In genomic region chr13:32801693-32802221, GRCm38 (mm10) we compare ENCODE assay signal across 8 mouse cellular contexts. TPM values are rescaled to one million over a fixed set of nuclear protein-coding genes. Genes with fewer than 3 reads are reported as not detected.
DNase-seq lines count a peak whose midpoint lies in the region; ATAC-seq and TF ChIP-seq lines count a peak whose summit lies in the region.

TSS of gene Wrnip1 (plus strand) at chr13:32802038.

- no peak for TF ChIP-seq RAD21 in MEL (IDR thresholded peaks at IDR 0.05; ENCODE audit: low read depth, low read length)

- peak; percentile 98 for DNase-seq in MEL (ENCODE audit: low read depth, low spot score)
- peak; percentile 97 to 99 for DNase-seq in cerebellum, adult 2 months
- DNase-seq in forebrain, postnatal 0 days: peak; percentile 99
- peak; percentile 97 for DNase-seq in heart, postnatal 4 days
- peak; percentile 99 for DNase-seq in layer of hippocampus, adult 8-10 months (ENCODE audit: low spot score in 2 of 2)
- peak; percentile 98 for DNase-seq in ovary, adult 18-20 months (ENCODE audit: low spot score)
- peak; percentile 98 for DNase-seq in thymus, postnatal 0 days (ENCODE audit: low spot score)

- peak within 1 kb of the TSS; percentile 17 for H3K27ac ChIP-seq in MEL (ENCODE audit: control insufficient read depth, low read depth, low read length)
- H3K27ac ChIP-seq in cerebellum, adult 2 months (ENCODE audit: insufficient read depth, low read length): peak within 1 kb of the TSS; percentile 47
- H3K27ac ChIP-seq in forebrain, postnatal 0 days (ENCODE audit: low read depth, low read length): peak within 1 kb of the TSS; percentile 89
- peak within 1 kb of the TSS; percentile 49 for H3K27ac ChIP-seq in lung, embryonic 15.5 days

- 0 out of 4 replicates have a peak, but pooled peaks cover 0 to under 1% of the 10 kb centered on the region in 2 experiments for H3K27me3 ChIP-seq in MEL (ENCODE audit: control insufficient read depth in 1 of 2, insufficient read depth in 2 of 2, low read length in 2 of 2)
- H3K27me3 ChIP-seq in cerebellum, adult 2 months (ENCODE audit: control insufficient read depth, insufficient read depth, low read length): no peaks in the 10 kb centered on the region
- no peaks in the 10 kb centered on the region for H3K27me3 ChIP-seq in forebrain, postnatal 0 days (ENCODE audit: insufficient read depth, low read length)
- no peaks in the 10 kb centered on the region for H3K27me3 ChIP-seq in lung, embryonic 15.5 days

- peak within 1 kb of the TSS; percentile 80 for H3K9ac ChIP-seq in MEL (ENCODE audit: control insufficient read depth, low read depth, low read length, poor library complexity, severe bottlenecking)
- peak within 1 kb of the TSS; percentile 92 for H3K9ac ChIP-seq in forebrain, postnatal 0 days
- H3K9ac ChIP-seq in lung, embryonic 15.5 days: peak within 1 kb of the TSS; percentile 79

- under 1% methylated on average over 51 of the region's 51 CpGs for WGBS in cerebellum, adult 2 months
- WGBS in forebrain, postnatal 0 days: under 1% methylated on average over 51 of the region's 51 CpGs
- under 1% methylated on average over 43 of the region's 51 CpGs for WGBS in lung, embryonic 15.5 days

- TF ChIP-seq POLR2A in MEL (IDR thresholded peaks at IDR 0.05; ENCODE audit: control insufficient read depth in 1 of 2, insufficient read depth in 1 of 2, low read depth in 1 of 2, low read length in 2 of 2, poor library complexity in 1 of 2): peak; percentile 70 to 80
- peak; percentile 49 for TF ChIP-seq POLR2A in cerebellum, adult 2 months (IDR thresholded peaks at IDR 0.05; ENCODE audit: borderline replicate concordance, insufficient read depth, low read length)

- peak in 2 of 3 experiments; percentile 38 to 51; a peak in 4 of 6 replicates for TF ChIP-seq CTCF in MEL (IDR thresholded peaks at IDR 0.05 in 2 of 3, conservative IDR thresholded peaks at IDR 0.05 in 1 of 3; ENCODE audit: control insufficient read depth in 1 of 3, insufficient read depth in 1 of 3, low read depth in 2 of 3, low read length in 3 of 3, poor library complexity in 1 of 3, severe bottlenecking in 1 of 3)
- peak; percentile 3; the same call in 1 of the 2 replicates for TF ChIP-seq CTCF in cerebellum, adult 2 months (IDR thresholded peaks at IDR 0.05; ENCODE audit: borderline replicate concordance, insufficient read depth, low read depth, low read length)
- peak; percentile 69 for TF ChIP-seq CTCF in forebrain, postnatal 0 days (IDR thresholded peaks at IDR 0.05; ENCODE audit: low read depth)

- peaks cover 2 to 13% of the 10 kb centered on the region in 2 experiments; a peak in 2 of 4 replicates for H3K4me1 ChIP-seq in MEL (ENCODE audit: control insufficient read depth in 1 of 2, insufficient read depth in 2 of 2, low read length in 2 of 2)
- no peaks in the 10 kb centered on the region for H3K4me1 ChIP-seq in cerebellum, adult 2 months (ENCODE audit: control insufficient read depth, insufficient read depth, low read length)
- H3K4me1 ChIP-seq in forebrain, postnatal 0 days (ENCODE audit: insufficient read depth): peaks cover 21% of the 10 kb centered on the region
- peaks cover 21% of the 10 kb centered on the region for H3K4me1 ChIP-seq in lung, embryonic 15.5 days

- peak within 1 kb of the TSS; percentile 81 for H3K4me2 ChIP-seq in forebrain, postnatal 0 days (ENCODE audit: low read depth)
- peak within 1 kb of the TSS; percentile 90 for H3K4me2 ChIP-seq in lung, embryonic 15.5 days

- H3K36me3 ChIP-seq in MEL (ENCODE audit: control insufficient read depth in 1 of 2, insufficient read depth in 2 of 2, low read length in 2 of 2): peaks cover 2 to 16% of the 10 kb centered on the region in 2 experiments
- peaks cover 5% of the 10 kb centered on the region for H3K36me3 ChIP-seq in forebrain, postnatal 0 days (ENCODE audit: insufficient read depth)
- H3K36me3 ChIP-seq in lung, embryonic 15.5 days: peaks cover 8% of the 10 kb centered on the region

- H3K79me2 ChIP-seq in MEL (ENCODE audit: control insufficient read depth, insufficient read depth, low read length, poor library complexity): peaks cover 26% of the 10 kb centered on the region

- H3K4me3 ChIP-seq in MEL (ENCODE audit: control insufficient read depth in 1 of 2, insufficient read depth in 1 of 2, low read depth in 2 of 2, low read length in 2 of 2): peak within 1 kb of the TSS; percentile 66 to 78
- H3K4me3 ChIP-seq in cerebellum, adult 2 months (replicated peaks; ENCODE audit: insufficient read depth, low read depth, low read length): peak within 1 kb of the TSS; percentile 69
- H3K4me3 ChIP-seq in forebrain, postnatal 0 days (ENCODE audit: low read depth, low read length): peak within 1 kb of the TSS; percentile 89
- H3K4me3 ChIP-seq in lung, embryonic 15.5 days: peak within 1 kb of the TSS; percentile 83

- no peaks in the 10 kb centered on the region for H3K9me3 ChIP-seq in MEL (replicated peaks; ENCODE audit: insufficient read depth, low read length)
- H3K9me3 ChIP-seq in forebrain, postnatal 0 days (ENCODE audit: low read length): no peaks in the 10 kb centered on the region
- no peaks in the 10 kb centered on the region for H3K9me3 ChIP-seq in lung, embryonic 15.5 days

- peak; percentile 97 for ATAC-seq in forebrain, postnatal 0 days
- peak; percentile 97 for ATAC-seq in lung, embryonic 15.5 days (ENCODE audit: borderline replicate concordance, extremely low read depth, low FRiP score, low TSS enrichment)

- TF ChIP-seq EP300 in MEL (IDR thresholded peaks at IDR 0.05; ENCODE audit: low read depth in 1 of 2, low read length in 2 of 2): no peak

TF ChIP-seq in MEL, 35 proteins besides CTCF, POLR2A, EP300 and RAD21:
- TF ChIP-seq TCF12 (IDR thresholded peaks at IDR 0.05; ENCODE audit: low read depth, low read length) (no peak; the same call in 1 of the 2 replicates), CHD1 (IDR thresholded peaks at IDR 0.05; ENCODE audit: low read depth, low read length) (no peak), ETS1 (IDR thresholded peaks at IDR 0.05; ENCODE audit: low read depth, low read length) (no peak), NELFE (IDR thresholded peaks at IDR 0.05; ENCODE audit: low read depth, low read length) (peak; percentile 74), BHLHE40 (IDR thresholded peaks at IDR 0.05; ENCODE audit: borderline replicate concordance, low read depth, low read length) (peak; percentile 11; the same call in 1 of the 2 replicates), MAX (IDR thresholded peaks at IDR 0.05; ENCODE audit: low read length) (peak; percentile 23; the same call in 1 of the 2 replicates), GATA1 (IDR thresholded peaks at IDR 0.05; ENCODE audit: low read depth, low read length) (no peak), SIN3A (IDR thresholded peaks at IDR 0.05; ENCODE audit: low read length) (peak; percentile 53; the same call in 1 of the 2 replicates), MXI1 (IDR thresholded peaks at IDR 0.05; ENCODE audit: low read depth, low read length) (peak; percentile 81), KAT2A (conservative IDR thresholded peaks at IDR 0.05; ENCODE audit: low read depth, low read length) (peak; percentile 92), MYC (IDR thresholded peaks at IDR 0.05; ENCODE audit: low read depth, low read length) (0 out of 2 replicates have a peak, but pooled peaks have one; percentile 48), ZMIZ1 (IDR thresholded peaks at IDR 0.05; ENCODE audit: low read depth, low read length) (peak; percentile 86), ZNF384 (IDR thresholded peaks at IDR 0.05; ENCODE audit: low read depth, low read length) (no peak), CHD2 (IDR thresholded peaks at IDR 0.05; ENCODE audit: low read length) (peak; percentile 89), ELF1 (IDR thresholded peaks at IDR 0.05; ENCODE audit: low read depth, low read length) (peak; percentile 85), NRF1 (IDR thresholded peaks at IDR 0.05; ENCODE audit: insufficient read depth, low read depth, low read length, poor library complexity, severe bottlenecking) (peak; percentile 97), JUND (IDR thresholded peaks at IDR 0.05; ENCODE audit: low read depth, low read length) (no peak), POLR2AphosphoS2 (IDR thresholded peaks at IDR 0.05; ENCODE audit: low read length) (peak; percentile 51; the same call in 1 of the 2 replicates), TBP (IDR thresholded peaks at IDR 0.05; ENCODE audit: low read depth, low read length) (peak; percentile 69), HCFC1 (IDR thresholded peaks at IDR 0.05; ENCODE audit: low read depth, low read length) (peak; percentile 99)

RNA-seq across cellular contexts. Expression of gene Wrnip1, which starts in this region (rescaled TPM):
- total RNA-seq in MEL (2012; rRNA removed): 50.4 and 50.6 TPM in 2 replicates
- polyA plus RNA-seq in MEL (2012; ENCODE audit: insufficient read depth in 1 of 2, insufficient read length in 2 of 2, low read depth in 1 of 2, low replicate concordance in 2 of 2, missing spikeins in 1 of 2): 10 to 100 TPM in 1 of 2 experiments, not detected in 1; 38.8 TPM
- polyA plus RNA-seq in cerebellum, adult 2 months (2012; rRNA removed): 57.2 and 63.7 TPM in 2 replicates
- 81.6 and 85.1 TPM in 2 replicates for total RNA-seq in forebrain, postnatal 0 days (2014; rRNA removed)
- polyA plus RNA-seq in forebrain, postnatal 0 days (2015; fragmentation: Nextera tagmentation; extraction: Ambion mirVana): 34.6 and 38.0 TPM in 2 replicates
- total RNA-seq in heart, postnatal 4 days (2021): 10 to 100 TPM; 25.4 to 29.8 TPM
- 10 to 100 TPM; 53.8 to 68.3 (median 56.4) TPM for total RNA-seq in layer of hippocampus, adult 8-10 months (2022)
- polyA plus RNA-seq in lung, embryonic 15.5 days (2015; fragmentation: Nextera tagmentation; extraction: Ambion mirVana): 29.9 and 30.5 TPM in 2 replicates
- 26.1 and 30.2 TPM in 2 replicates for polyA plus RNA-seq in thymus, postnatal 0 days (2015; fragmentation: Nextera tagmentation; extraction: Ambion mirVana)

Comparison
In these comparisons a context has a peak if more than half of its experiments do, and no peak if none do; other contexts are left out.
1. Peak in every context shown above with its lines: DNase-seq, ATAC-seq, H3K4me3 ChIP-seq and H3K27ac ChIP-seq.
2. H3K27ac ChIP-seq: peak in every context shown above with its lines; median percentile 89 in forebrain, postnatal 0 days; 49 in lung, embryonic 15.5 days; 47 in cerebellum, adult 2 months; 17 in MEL.
3. CTCF ChIP-seq: peak in every context shown above with its lines; median percentile 69 in forebrain, postnatal 0 days; 44 in MEL; 3 in cerebellum, adult 2 months.